Mouse (Mus musculus): ENCODE data around the gene Glul.

Gene Glul

DNA sequence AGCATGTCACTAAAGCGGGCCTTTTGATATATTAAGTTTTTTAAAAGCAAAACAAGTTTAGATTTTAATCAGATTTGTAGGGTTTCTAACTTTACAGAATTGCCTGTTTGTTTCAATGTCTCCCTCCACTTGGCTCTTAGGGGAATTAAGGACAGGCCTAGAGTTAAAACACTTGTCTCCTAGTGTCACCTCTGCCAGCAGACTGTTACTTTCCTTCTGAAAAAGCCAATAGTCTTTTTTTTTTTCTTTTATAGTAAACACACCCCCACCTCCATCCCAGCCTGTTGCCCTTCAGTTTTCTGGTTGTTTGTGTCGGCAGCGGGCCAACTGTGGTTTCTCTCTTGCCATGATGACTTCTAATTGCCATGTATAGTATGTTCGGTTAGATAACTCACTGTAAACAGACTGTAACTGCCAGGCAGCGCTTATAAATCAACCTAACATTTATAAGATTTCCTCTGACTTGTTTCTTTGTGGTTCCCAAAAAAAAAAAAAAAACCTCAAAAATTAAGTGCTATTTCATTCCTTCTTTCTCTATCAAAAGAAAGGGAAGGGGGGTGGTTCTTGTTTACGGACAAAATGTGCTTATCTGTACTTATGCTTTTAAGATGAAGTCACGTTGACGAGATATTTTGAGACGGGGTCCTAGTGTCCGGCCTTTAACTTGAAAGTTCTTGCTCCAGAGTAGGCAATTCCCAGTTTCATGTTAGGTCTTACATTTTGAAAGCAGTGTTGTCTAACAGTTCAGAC, 9.6 kb downstream of the Glul start:
- DNase-seq (ENCODE audit: extremely low spot score) = no peak

- no peak for DNase-seq (ENCODE audit: extremely low spot score)
Measured at GRCm38 (mm10) chr1:153909963-153910291, 10.2 kb downstream of the Glul start.

- no peak for DNase-seq (ENCODE audit: extremely low spot score)
Measured at GRCm38 (mm10) chr1:153910423-153910822, 10.7 kb downstream of the Glul start.

DNA sequence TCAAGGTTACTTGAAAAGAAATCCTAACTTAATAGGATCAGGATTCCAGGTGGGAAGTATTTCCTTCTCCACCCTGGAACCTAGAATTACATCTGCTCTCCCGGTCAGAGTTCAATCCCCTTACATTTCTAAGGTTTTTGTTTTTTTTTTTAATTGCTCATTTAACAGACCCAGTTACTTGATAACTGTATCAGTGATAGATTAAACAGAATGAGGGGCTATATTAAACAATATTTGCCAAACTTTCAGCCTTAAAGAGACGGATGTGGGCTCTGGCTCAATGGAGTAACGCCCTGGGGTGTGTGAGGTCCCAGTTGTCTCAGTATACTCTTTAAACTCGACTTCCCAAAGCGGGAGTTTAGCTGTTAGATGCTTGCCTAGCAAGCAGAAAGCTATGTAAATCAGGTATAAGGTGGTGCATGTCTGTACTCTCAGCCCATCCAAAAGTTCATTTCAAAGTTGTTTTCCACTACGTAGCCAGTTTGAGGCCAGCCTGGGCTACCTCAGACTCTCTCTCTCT, 11.6 kb downstream of the Glul start:
- no peak for DNase-seq (ENCODE audit: extremely low spot score)

- DNase-seq (ENCODE audit: extremely low spot score) = no peak
Measured at GRCm38 (mm10) chr1:153913869-153914268, 14.1 kb downstream of the Glul start.

DNA sequence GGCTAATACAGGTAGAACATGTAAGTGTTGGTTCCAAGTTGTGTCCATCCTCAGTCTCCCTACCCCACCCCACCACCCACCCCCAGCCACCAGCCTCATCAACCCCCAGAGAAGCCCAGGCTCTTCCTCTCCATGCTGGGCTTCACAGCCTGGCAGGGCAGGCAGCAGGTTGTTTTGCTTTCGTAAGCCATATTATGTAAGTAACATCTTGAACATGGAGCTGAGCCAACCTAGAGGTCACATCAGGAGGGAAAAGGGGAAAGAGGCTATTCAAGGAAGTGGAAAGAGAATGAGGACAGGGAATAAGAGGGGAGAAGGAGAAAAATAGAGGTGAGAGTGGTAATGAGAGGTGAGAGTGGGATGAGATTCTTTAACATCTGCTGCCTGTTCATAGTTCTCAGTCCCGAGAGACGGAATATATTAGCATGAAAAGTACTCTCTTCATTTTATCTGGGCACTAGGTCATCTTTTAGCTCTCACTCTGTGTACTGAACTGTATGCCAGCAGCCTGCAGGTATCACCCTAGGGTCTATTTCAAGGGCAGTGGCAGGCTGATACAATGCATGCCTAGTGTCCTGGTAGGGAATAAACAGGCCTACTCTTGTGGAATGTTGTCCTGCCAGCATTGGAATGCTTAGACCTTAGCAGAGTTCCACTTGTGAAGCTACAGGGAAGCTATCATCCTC, 18.9 kb downstream of the Glul start:
- DNase-seq (ENCODE audit: extremely low spot score) = no peak

DNA sequence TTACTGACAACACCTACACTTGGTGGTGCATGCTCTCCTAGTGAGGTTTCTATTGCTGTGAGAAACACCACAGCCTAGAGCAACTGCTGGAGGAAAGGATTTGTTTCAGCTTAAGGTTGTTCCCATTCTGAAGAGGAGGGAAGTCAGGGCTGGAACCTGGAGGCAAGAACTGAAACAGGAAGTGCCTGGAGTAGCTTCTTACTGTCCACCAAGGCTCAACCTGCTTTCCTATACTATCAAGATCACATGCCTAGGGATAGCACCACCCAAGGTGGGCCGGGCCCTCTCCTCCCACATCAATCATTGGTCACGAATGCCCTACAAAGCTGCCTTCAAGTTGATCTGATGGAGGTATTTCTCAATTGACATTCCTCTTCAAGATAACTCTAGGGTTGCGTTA, 21.9 kb downstream of the Glul start:
- no peak for DNase-seq (ENCODE audit: extremely low spot score)

- DNase-seq (ENCODE audit: extremely low spot score) = no peak
Measured at GRCm38 (mm10) chr1:153922571-153923021, 22.9 kb downstream of the Glul start.

GRCm38 (mm10) chr1:153924395-153925385, 24.9 kb downstream of the Glul start:
- DNase-seq (ENCODE audit: extremely low spot score) = no peak

GRCm38 (mm10) chr1:153930431-153930830, 30.7 kb downstream of the Glul start:
- no peak for DNase-seq (ENCODE audit: extremely low spot score)

DNA sequence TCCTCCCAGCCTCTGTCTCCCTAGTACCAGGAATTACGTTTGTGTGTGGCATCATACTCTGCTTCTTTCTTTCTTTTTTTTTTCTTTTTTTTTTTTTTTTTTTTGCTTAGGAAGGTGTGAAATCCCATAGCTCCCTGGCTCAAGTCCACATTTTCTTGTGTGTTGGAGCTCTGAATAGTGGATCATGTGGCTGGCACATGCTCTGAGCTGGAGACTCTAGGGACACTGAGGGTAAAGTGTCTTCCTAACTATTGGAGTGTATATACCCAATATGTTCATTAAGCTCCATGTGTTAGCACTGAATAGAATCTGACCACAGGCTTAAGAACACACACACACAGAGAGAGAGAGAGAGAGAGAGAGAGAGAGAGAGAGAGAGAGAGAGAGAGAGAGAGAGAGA, 34.0 kb downstream of the Glul start:
- no peak for DNase-seq (ENCODE audit: extremely low spot score)

DNA sequence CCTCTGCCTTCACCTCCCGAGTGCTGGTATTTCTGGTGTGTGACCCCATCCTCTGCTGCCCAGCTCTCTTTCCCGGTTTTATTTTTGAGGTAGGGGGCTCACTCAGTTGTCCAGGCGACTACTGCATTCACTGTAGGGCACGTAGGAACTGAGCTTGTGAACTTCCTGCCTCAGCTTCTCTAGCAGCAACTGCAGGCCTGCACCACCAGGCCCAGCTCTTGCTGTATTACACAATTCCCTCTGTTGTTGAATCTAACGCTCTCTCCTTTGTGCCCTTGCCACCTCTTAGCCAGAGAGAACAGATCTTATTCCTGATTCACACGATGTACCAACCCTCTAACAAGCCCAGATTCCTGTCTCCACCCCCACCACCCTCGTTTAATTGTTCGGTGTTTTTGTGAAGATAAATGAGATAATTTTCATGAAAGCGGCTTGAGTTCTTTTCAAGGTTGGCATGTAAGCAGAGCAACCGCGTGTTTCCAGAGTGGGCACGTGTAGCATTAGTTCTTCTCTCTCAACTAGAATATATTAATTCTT, 36.2 kb downstream of the Glul start:
- no peak for DNase-seq (ENCODE audit: extremely low spot score)

DNA sequence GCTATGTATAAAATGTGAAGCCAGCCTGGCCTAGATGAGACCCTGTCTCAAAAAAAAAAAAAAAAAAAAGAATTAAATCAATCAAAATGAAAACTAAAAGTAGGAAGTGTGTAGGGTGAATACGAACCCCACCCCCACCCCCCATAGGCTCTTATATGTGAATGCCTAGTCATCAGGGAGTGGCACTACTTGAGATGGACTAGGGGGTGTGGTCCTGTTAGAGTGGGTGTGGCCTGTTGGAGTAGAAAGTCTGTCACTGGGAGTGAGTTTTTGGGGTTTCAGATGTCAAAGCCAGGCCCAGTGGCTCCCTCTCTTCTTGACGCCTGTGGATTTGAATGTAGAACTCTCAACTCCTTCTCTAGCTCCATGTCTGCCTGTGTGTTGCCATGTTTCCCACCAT, 37.3 kb downstream of the Glul start:
- DNase-seq (ENCODE audit: extremely low spot score) = no peak

GRCm38 (mm10) chr1:153940986-153941385, 41.2 kb downstream of the Glul start:
- no peak for DNase-seq (ENCODE audit: extremely low spot score)

DNA sequence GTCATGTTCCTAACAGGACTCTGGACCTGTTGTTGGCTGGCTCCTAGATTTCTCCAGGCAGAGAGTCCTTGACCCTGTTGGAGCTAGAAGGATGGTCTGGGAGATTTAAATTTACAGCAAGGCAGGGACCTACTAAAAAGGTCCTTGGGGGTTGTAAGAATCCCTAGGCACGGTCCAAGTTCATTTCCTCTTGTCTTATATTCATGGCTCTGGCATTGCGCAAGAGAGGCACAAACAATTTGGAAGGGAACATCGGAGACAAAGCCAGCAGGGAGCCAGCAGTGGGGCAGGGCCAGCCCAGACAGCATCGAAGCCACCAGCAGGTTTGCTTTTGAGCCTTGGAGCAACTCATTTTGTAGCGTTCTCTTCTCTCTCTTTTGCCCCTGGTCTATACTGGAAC, 45.4 kb downstream of the Glul start:
- DNase-seq (ENCODE audit: extremely low spot score) = no peak

DNA sequence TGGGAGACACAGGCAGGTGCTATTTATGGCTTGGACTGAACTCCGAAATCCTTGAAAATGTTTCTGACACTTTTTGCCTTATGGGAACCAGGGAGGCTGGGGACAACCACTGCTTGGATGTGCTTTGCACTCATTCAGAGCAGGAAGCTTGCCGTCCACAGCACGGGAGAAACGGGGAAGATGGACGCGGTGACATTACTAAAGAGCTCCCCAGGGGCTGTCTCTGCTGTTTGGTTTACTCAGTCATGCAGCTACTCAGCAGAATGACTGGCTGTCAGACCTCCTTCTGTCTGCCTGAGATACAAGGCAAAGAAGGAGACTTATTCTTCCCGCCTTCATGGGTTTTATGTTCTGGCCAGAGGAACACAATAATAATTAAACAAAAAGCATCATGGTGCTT, 47.2 kb downstream of the Glul start:
- DNase-seq (ENCODE audit: extremely low spot score) = no peak

DNA sequence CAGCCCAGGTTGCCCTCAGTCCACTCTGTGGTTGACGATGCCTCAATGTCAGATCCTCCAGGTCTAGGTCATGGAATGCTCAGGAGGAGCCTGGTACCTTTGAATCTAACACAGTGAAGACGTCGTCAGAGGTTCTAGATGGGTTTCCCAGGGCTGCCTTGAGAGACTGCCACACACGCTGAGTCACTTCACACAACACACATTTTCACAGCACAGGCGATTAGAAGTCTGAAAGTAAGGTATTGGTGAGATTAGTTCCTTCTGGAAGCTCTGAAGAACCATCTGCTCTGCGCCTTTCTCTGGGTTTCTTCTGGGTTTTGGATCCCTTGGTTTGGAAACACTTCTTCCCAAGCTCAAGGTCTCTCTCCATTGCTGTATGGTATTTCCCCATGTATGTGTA, 48.1 kb downstream of the Glul start:
- no peak for DNase-seq (ENCODE audit: extremely low spot score)

- DNase-seq (ENCODE audit: extremely low spot score) = no peak
Measured at GRCm38 (mm10) chr1:153953232-153953631, 53.5 kb downstream of the Glul start.

DNA sequence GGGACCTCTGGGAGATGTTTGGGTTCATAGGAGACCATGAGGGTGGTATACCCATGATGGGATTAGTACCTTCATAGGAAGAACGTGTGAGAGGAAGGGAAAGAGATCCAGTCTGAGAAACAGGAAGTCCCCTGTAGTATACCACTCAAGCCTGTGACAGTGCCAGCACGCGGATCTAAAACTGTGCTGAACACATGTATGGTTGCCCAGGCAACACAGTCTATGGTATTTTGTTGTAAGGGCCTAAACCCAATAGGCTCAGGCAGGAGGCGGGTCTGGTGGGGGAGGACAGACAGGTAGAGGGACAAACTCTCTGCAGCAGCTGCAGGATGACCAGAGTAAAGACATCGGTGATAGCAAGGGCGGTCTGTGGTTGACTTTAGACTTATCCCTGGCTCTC, 54.1 kb downstream of the Glul start:
- DNase-seq (ENCODE audit: extremely low spot score) = no peak

GRCm38 (mm10) chr1:153957850-153958249, 58.1 kb downstream of the Glul start:
- DNase-seq (ENCODE audit: extremely low spot score) = no peak
